Mouse (Mus musculus) embryonic fibroblast, embryonic 13.5 days (primary cell): Measurements from ENCODE around the gene Vmn2r3.

Experiments used
- CTCF ChIP-seq: IDR thresholded peaks from 2 replicates; pipeline ENCODE4 v1.5.1; 2011; ENCODE audit warnings: mild to moderate bottlenecking, control low read depth, low read length, moderate library complexity, borderline replicate concordance; ENCODE audit not compliant: insufficient read depth
- POLR2A ChIP-seq: IDR thresholded peaks from 2 replicates; pipeline ENCODE4 v1.6.1; 2011; ENCODE audit warnings: low read depth, mild to moderate bottlenecking, control low read depth, low read length, moderate library complexity

DNA sequence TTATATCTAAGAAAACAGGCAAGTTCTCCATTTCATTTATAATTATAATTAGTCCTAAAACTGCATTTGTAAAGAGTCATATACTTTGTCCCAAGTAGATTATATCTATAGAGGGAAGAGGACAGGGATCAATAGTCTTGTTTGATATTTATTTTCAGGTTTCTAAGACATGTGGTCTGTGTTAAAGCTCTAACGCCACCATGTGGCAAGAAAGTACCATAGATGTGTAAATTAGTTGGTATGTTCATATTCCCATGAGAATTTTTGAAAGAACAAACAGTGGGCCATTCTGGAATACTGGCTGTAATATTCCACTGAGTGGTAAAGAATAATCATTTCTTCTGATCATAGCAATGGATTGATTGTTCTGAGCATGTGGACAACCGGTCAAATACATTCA is 62.3 kb downstream of the Vmn2r3 start:
- no peak for TF ChIP-seq CTCF
- no peak for TF ChIP-seq POLR2A
